Comparison of ENCODE assay signal across 22 mouse cellular contexts in genomic region chr10:87098722-87099121, GRCm38 (mm10). TPM values are rescaled to one million over a fixed set of nuclear protein-coding genes. Genes with fewer than 3 reads are reported as not detected.
A peak's percentile ranks its signal among the peaks of the same experiment; 100 is the strongest.
DNase-seq lines count a peak whose midpoint lies in the region; ATAC-seq and TF ChIP-seq lines count a peak whose summit lies in the region.
"Had no signal": no experiment of that assay in that cellular context is flagged by ENCODE, and none has a peak within 500 bp of the region (broad histone marks: within the 10 kb centered on the region; RNA-seq: fewer than 3 reads in every experiment).

No protein-coding gene starts in this region.

- H3K36me3 ChIP-seq in midbrain, embryonic 10.5 days = no peaks in the 10 kb centered on the region
- no peaks in the 10 kb centered on the region for H3K36me3 ChIP-seq in midbrain, postnatal 0 days (ENCODE audit: insufficient read depth, low read length)
- H3K36me3 ChIP-seq in splenic B cell, adult 2 months (ENCODE audit: control insufficient read depth, insufficient read depth, low read length, poor library complexity, severe bottlenecking) = no peaks in the 10 kb centered on the region
- H3K36me3 ChIP-seq: embryonic facial prominence, embryonic 10.5 days; heart, embryonic 12.5 days; hindbrain, embryonic 15.5 days had no signal

- peaks cover 67% of the 10 kb centered on the region for H3K4me1 ChIP-seq in midbrain, embryonic 10.5 days
- H3K4me1 ChIP-seq in midbrain, postnatal 0 days (ENCODE audit: insufficient read depth, low read length) = no peaks in the 10 kb centered on the region
- H3K4me1 ChIP-seq: heart, embryonic 12.5 days had no signal

- 64% methylated on average over 6 of the region's 6 CpGs for WGBS in midbrain, embryonic 10.5 days
- WGBS in midbrain, postnatal 0 days = 66% methylated on average over 6 of the region's 6 CpGs

- no peak for ATAC-seq in midbrain, postnatal 0 days (ENCODE audit: low FRiP score)
- ATAC-seq: forebrain, embryonic 14.5 days had no signal

- TF ChIP-seq CTCF in midbrain, postnatal 0 days (IDR thresholded peaks at IDR 0.05) = no peak

- H3K4me2 ChIP-seq in midbrain, postnatal 0 days (ENCODE audit: low read depth, low read length, poor library complexity, severe bottlenecking) = no peak overlapping the region
- H3K4me2 ChIP-seq: heart, embryonic 12.5 days; hindbrain, embryonic 15.5 days had no signal

- no peak overlapping the region for H3K27ac ChIP-seq in midbrain, embryonic 10.5 days (replicated peaks)
- H3K27ac ChIP-seq in midbrain, postnatal 0 days (ENCODE audit: low read depth, low read length) = no peak overlapping the region
- H3K27ac ChIP-seq: embryonic facial prominence, embryonic 10.5 days; heart, adult 2 months; hindbrain, embryonic 15.5 days had no signal

- no peaks in the 10 kb centered on the region for H3K9me3 ChIP-seq in midbrain, embryonic 10.5 days (replicated peaks)
- no peaks in the 10 kb centered on the region for H3K9me3 ChIP-seq in midbrain, postnatal 0 days (ENCODE audit: low read length)
- H3K9me3 ChIP-seq: embryonic facial prominence, embryonic 10.5 days; heart, embryonic 12.5 days; hindbrain, embryonic 15.5 days had no signal

- no peak overlapping the region for H3K9ac ChIP-seq in midbrain, postnatal 0 days (replicated peaks; ENCODE audit: low read length, poor library complexity, severe bottlenecking)
- H3K9ac ChIP-seq: heart, embryonic 12.5 days; hindbrain, embryonic 15.5 days had no signal

- H3K4me3 ChIP-seq in midbrain, embryonic 10.5 days = no peak overlapping the region
- no peak overlapping the region for H3K4me3 ChIP-seq in midbrain, postnatal 0 days (ENCODE audit: low read depth, low read length)
- H3K4me3 ChIP-seq: embryonic facial prominence, embryonic 10.5 days; heart, adult 2 months; heart, embryonic 12.5 days; hindbrain, embryonic 15.5 days had no signal

- peaks cover 57% of the 10 kb centered on the region for H3K27me3 ChIP-seq in midbrain, embryonic 10.5 days (ENCODE audit: low read depth, poor library complexity, severe bottlenecking)
- no peaks in the 10 kb centered on the region for H3K27me3 ChIP-seq in midbrain, postnatal 0 days (ENCODE audit: insufficient read depth, low read length)
- no peaks in the 10 kb centered on the region for H3K27me3 ChIP-seq in splenic B cell, adult 2 months (ENCODE audit: control insufficient read depth, insufficient read depth, low read length, poor library complexity, severe bottlenecking)
- H3K27me3 ChIP-seq: heart, embryonic 12.5 days; hindbrain, embryonic 15.5 days had no signal

- DNase-seq in embryo, embryonic 11 days = peak; percentile 13
- no peak for DNase-seq in embryo, embryonic 10 days (ENCODE audit: low spot score)
- DNase-seq in midbrain, embryonic 10.5 days (ENCODE audit: low spot score) = peak; percentile 10
- DNase-seq in midbrain, postnatal 0 days (ENCODE audit: low spot score) = no peak
- peak; percentile 17 for DNase-seq in thymus, postnatal 14 days
- no peak for DNase-seq in thymus, postnatal 10 days (ENCODE audit: low spot score in 2 of 2)
- DNase-seq in splenic B cell, adult 2 months (ENCODE audit: low read depth, low spot score) = peak; percentile 73
- DNase-seq in ovary, adult 18-20 months (ENCODE audit: low spot score) = no peak
- DNase-seq: adrenal gland, adult 2 months; adrenal gland, postnatal 25 days; cerebellum, adult 2 months; cerebellum, postnatal 14 days; gastrocnemius, postnatal 10 days; heart, adult 2 months had no signal

RNA-seq across cellular contexts. Expression of gene 1700113H08Rik, which starts 40.9 kb away (rescaled TPM):
- 0.20 and 0.36 TPM in 2 replicates for polyA plus RNA-seq in midbrain, embryonic 10.5 days (2016; fragmentation: Nextera tagmentation; extraction: Ambion mirVana)
- total RNA-seq in midbrain, postnatal 0 days (2014; rRNA removed) = not detected in 2 replicates
- polyA plus RNA-seq in midbrain, postnatal 0 days (2015; fragmentation: Nextera tagmentation; extraction: Ambion mirVana) = 0.27 and 0.34 TPM in 2 replicates
- total RNA-seq: adrenal gland, adult 2 months; adrenal gland, postnatal 25 days; ES-E14; gastrocnemius, postnatal 4 days; heart, adult 2 months; heart, postnatal 25 days had no signal
- polyA plus RNA-seq: adrenal gland, adult 2 months; cerebellum, adult 2 months; cortical plate, adult 2 months; embryonic facial prominence, embryonic 10.5 days; forebrain, embryonic 14.5 days; heart, embryonic 12.5 days had no signal

Comparison
In these comparisons a context has a peak if more than half of its experiments do, and no peak if none do; other contexts are left out.
1. DNase-seq: peak in embryo, embryonic 11 days (single experiment), midbrain, embryonic 10.5 days (single experiment), thymus, postnatal 14 days (single experiment) and splenic B cell, adult 2 months (single experiment); none in embryo, embryonic 10 days (single experiment), midbrain, postnatal 0 days (single experiment), thymus, postnatal 10 days (0 of 2) and ovary, adult 18-20 months (single experiment).